Mouse (Mus musculus) brain, embryonic 14.5 days (tissue): ENCODE measurements around the gene Galntl5. TPM values are rescaled to one million over a fixed set of nuclear protein-coding genes. Genes with fewer than 3 reads are reported as not detected.

Source experiments
- DNase-seq: peaks from one replicate; pipeline ENCODE4 v3.0.0-alpha.2; 2011; ENCODE audit warnings: low read depth
- CTCF ChIP-seq: fragments of 200-500 bp; IDR thresholded peaks from 2 replicates; pipeline ENCODE4 v1.5.1; 2012; ENCODE audit warnings: inconsistent platforms, mild to moderate bottlenecking, moderate library complexity, borderline replicate concordance; ENCODE audit not compliant: insufficient read depth, insufficient read length; ENCODE audit errors: extremely low read depth
- POLR2A ChIP-seq: fragments of 200-500 bp; IDR thresholded peaks from 2 replicates; pipeline ENCODE4 v1.6.1; 2012; ENCODE audit warnings: mild to moderate bottlenecking, inconsistent platforms, borderline replicate concordance; ENCODE audit not compliant: poor library complexity, insufficient read depth, insufficient read length, severe bottlenecking; ENCODE audit errors: extremely low read depth
- polyA plus RNA-seq: library from polyadenylated mRNA; depleted of rRNA; stranded (reverse); fragments of >200 nt; gene quantifications from 2 replicates; pipeline ENCODE4 v1.2.3, GENCODE M21; 2012; rRNA removed

Gene Galntl5
- polyA plus RNA-seq, 1 experiment: not detected

GRCm38 (mm10) chr5:25262266-25262665, 81.0 kb downstream of the Galntl5 start:
- TF ChIP-seq CTCF (no peak), POLR2A (no peak)
- no peak for DNase-seq

- TF ChIP-seq POLR2A (no peak), CTCF (no peak)
- DNase-seq: no peak
Observed at GRCm38 (mm10) chr5:25268258-25268888, 87.1 kb downstream of the Galntl5 start.

Other genes with a start within 250 kb of the Galntl5 start
- gene Prkag2, start 80.8 kb upstream of the Galntl5 start, polyA plus RNA-seq: 99.6 and 102 TPM in 2 replicates
- gene Galnt11, start 40.4 kb downstream of the Galntl5 start, polyA plus RNA-seq: 39.0 and 39.2 TPM in 2 replicates
- gene E130116L18Rik, start 41.7 kb downstream of the Galntl5 start, polyA plus RNA-seq: not detected in 2 replicates